Mouse (Mus musculus): ENCODE data around the gene Wnt3.

Gene Wnt3

DNA sequence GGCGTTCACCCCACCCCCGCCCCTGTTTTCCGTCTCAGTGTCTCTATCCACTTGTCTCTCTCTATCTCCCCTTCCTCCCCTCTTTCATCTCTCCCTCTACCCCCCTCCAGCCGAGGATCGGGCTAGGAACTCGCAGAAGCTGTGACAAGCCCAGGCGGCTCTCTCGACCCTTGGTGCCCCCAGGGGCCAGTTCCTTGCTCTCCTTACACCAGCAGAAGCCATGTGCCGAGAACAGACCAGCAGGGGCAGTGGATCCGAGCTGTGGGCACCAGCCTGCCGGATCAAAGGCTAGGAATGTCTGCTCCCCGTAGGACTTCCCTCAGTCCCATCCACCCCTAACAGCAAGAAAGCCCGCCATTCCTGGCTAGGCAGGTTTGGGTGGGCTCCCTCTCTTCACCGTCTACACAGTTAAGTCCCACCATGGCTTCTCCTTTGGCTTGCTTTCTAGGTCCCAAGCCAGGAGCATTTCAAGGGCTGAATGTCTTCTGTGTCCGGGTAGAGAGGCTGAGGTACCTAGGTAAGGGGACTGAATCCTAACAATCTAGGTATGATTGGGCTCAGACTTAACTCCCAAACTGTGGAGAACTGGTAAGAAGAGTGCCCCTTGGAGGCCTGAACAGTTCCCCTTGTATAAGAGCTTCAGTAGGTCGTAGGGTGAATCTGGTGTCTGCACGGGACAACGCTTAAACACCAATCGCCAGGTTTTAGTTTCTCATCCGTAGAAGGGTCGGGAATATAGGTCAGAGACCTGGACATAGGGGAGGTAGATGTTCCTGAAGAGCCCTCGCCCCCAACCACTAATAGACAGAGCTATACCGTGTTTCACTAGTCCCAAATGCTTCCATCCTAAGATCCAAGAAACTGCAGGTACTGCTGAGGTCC, 1.2 kb upstream of the Wnt3 start:
- DNase-seq (ENCODE audit: low spot score in 2 of 2), result no peak

DNA sequence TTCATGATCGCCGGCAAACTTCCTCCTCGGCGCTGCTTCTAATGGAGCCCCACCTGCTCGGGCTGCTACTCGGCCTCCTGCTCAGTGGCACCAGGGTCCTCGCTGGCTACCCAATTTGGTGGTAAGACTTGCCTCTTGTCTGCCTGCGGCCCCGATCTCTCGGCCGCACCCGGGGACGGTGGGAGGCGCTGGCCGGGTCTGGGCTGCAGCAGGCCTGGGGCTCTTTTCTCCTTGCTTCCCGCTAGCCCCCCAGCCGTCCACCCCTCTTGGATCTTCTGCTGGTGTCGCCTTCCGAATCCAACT, 229 bp downstream of the Wnt3 start:
- DNase-seq (ENCODE audit: low spot score in 2 of 2), result no peak

- DNase-seq (ENCODE audit: low spot score in 2 of 2), result no peak
Observed at GRCm38 (mm10) chr11:103780152-103780551, 6.2 kb downstream of the Wnt3 start.

GRCm38 (mm10) chr11:103789951-103790350, 16.0 kb downstream of the Wnt3 start:
- no peak for DNase-seq (ENCODE audit: low spot score in 2 of 2)

GRCm38 (mm10) chr11:103801128-103801527, 27.2 kb downstream of the Wnt3 start:
- no peak for DNase-seq (ENCODE audit: low spot score in 2 of 2)

- DNase-seq (ENCODE audit: low spot score in 2 of 2), result no peak
Observed at GRCm38 (mm10) chr11:103804126-103804525, 30.2 kb downstream of the Wnt3 start.

DNA sequence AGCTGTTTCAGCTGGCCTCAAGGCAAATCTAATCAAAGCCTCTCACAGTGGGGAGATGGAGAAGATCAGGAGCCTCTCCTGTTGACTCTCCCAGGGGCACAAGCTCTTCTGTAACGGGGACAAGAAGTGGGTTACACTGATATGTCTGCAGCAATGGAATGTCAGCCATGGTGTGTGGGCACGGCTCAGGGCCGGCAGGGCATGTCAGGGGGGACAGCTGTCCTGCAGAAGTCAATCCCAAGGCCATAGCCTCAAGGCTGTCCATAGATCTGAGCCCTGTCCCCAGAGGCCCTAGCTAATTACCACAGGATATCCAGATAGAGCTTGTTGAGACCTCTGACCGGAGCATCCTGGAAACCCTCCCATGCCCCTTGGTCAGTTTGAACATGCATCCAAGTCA, 30.9 kb downstream of the Wnt3 start:
- no peak for DNase-seq (ENCODE audit: low spot score in 2 of 2)

GRCm38 (mm10) chr11:103807966-103808365, 34.0 kb downstream of the Wnt3 start:
- no peak for DNase-seq (ENCODE audit: low spot score in 2 of 2)

- DNase-seq (ENCODE audit: low spot score in 2 of 2), result no peak
Observed at GRCm38 (mm10) chr11:103808771-103809610, 35.0 kb downstream of the Wnt3 start.

DNA sequence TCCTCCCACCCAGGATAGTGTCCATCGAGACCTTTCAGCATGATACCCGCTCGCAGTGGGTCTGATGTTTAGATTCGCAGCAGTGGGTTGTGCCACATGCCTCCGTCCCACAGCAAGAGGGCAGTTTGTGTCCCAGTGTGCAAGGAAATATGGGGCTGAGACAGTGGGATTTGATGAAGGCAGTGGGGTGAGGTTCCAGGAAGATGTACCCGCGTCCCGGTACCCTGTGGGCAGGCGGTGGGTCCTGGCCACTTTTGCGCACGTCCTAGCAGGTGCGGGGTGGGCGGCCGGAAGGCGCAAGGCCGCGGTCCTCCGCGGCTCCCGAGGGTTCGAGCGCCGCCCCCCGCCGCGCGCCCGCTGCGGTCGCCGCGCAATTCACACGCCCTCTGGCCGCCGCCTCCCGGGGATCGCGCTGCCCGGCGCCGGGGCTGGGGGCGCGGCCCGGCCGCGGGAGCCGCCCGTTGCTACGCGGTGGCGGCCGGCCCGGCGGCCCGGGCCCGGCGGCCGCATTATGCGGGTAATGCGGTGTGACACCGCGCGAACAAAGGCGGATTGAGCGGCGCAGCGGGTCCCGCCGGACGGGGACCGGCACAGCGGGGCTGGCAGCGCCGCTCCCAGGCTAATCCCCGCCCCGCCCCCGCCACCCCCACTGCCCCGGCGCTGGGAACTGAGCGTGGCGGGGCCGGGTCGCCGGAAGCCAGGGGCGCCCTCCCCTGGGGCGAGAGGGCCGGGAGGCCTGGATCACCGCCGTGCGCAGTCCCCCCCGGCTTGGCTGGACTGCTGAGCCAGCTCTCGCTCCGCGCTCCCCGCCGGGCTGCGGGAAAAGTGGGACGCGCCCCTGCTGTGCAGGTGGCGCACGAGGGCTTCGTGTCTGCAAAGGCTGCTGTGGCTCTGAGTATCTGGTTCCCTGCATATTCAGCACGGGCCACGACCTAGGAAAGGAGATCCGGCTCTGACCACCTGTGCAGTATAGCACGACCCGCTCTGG, 36.0 kb downstream of the Wnt3 start:
- DNase-seq (ENCODE audit: low spot score in 2 of 2), result no peak

DNA sequence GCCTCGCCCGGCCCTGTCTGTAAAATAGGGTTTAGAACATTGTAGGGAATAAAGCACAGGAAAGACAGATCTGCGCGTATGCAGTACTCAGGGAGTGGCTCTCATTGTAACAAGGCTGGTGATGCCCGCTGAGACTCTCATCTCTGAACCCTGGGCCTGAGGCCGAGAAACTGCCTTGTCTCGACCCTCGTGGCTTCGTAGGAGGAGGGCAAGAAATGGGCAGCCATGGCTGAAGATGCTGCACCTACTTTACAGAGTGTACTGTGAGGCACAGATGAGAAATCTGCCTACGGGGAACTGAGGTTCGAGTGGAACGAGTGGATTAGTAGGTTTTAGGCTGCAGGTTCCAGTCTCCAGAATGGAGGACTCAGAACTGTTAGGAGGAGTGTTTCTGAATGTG, 36.7 kb downstream of the Wnt3 start:
- no peak for DNase-seq (ENCODE audit: low spot score in 2 of 2)

DNA sequence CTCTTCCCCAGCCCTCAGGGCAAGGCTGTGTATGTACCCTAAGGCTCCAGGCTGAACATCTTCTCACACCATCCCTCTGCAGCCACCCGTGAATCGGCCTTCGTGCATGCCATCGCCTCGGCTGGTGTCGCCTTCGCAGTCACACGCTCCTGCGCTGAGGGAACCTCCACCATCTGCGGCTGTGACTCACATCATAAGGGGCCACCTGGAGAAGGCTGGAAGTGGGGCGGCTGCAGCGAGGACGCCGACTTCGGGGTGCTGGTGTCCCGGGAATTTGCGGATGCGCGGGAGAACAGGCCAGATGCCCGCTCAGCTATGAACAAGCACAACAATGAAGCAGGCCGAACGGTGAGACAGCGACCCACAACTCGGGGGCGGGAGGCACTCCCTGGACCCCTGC, 37.3 kb downstream of the Wnt3 start:
- no peak for DNase-seq (ENCODE audit: low spot score in 2 of 2)

DNA sequence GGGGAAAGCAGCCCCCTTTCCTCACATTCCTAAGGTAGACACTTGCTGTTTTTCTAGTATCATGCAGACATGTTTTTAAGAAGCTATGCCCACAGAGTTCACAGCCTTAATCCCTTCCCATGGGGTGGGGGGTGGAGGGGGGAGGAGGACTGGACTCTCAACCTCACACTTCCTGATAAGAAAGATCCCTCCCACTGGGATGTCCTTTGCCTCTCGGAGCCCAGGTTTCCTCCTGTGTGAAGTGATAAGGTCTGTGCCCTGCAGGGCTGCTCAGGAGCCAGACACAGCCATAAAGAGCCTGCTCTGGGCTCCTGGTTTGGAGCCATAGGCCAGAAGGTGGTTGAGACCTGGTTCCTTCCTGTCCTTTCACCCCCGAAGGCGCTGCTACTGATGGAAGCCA, 40.9 kb downstream of the Wnt3 start:
- DNase-seq (ENCODE audit: low spot score in 2 of 2), result no peak

- DNase-seq (ENCODE audit: low spot score in 2 of 2), result no peak
Observed at GRCm38 (mm10) chr11:103815986-103816385, 42.0 kb downstream of the Wnt3 start.

GRCm38 (mm10) chr11:103816719-103817118, 42.8 kb downstream of the Wnt3 start:
- no peak for DNase-seq (ENCODE audit: low spot score in 2 of 2)

- DNase-seq (ENCODE audit: low spot score in 2 of 2), result no peak
Observed at GRCm38 (mm10) chr11:103827201-103827600, 53.3 kb downstream of the Wnt3 start.

DNA sequence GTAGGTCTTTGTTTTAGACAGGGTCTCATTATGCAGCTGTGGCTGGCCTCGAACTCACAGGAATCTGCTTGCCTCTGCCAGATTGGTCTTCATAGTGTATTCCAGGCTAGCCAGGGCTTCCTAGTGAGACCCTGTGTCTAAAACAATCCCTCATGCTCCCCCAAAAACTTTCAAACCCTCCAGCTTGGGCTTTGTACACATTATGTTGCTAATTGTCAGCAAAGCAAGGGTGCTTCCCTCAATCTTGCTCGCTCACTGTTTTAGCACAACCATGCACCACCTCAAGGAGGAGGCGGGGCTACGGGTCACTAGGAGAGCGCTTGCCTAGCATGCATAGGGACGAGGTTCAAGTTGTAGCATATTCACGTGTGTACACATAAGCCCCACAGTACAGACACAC, 54.9 kb downstream of the Wnt3 start:
- DNase-seq (ENCODE audit: low spot score in 2 of 2), result no peak

DNA sequence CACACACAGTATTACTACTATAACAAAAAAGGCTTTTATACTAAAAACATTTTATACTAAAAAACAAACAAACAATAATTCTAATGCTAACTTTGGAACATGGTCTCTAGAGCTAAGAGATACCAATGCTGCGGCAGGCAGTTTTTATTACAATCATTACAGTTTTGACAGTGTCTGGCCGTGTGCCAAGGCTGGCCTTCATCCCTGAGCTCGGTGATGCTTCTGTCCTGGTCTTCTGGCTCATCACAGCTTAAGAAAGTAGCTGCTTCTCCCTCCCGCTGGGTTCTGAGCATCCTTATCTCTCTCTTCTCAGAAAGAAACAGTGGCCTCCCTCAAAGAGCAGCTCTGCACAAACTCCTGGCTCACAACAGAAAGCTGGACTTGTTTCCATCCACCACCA, 56.0 kb downstream of the Wnt3 start:
- DNase-seq (ENCODE audit: low spot score in 2 of 2), result no peak

DNA sequence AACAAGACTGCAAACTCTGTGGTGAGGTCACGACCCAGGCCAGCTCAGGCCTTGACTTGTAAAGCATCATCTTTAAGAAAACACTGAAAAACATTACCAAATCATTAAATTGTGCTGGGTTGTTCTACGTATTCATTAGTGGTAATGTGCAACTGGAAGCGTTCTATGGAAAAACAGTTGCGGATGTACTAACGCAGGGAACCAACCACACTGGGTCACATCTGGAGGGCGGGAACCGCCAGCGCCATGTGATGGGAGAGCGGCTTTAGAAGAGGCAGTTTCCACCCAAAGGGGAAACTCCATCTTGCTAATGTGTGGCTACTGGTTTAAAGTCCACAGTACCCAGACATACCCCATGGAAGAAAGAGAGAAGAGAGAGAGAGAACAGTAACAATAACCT, 56.5 kb downstream of the Wnt3 start:
- DNase-seq (ENCODE audit: low spot score in 2 of 2), result no peak

GRCm38 (mm10) chr11:103831766-103832165, 57.8 kb downstream of the Wnt3 start:
- no peak for DNase-seq (ENCODE audit: low spot score in 2 of 2)

DNA sequence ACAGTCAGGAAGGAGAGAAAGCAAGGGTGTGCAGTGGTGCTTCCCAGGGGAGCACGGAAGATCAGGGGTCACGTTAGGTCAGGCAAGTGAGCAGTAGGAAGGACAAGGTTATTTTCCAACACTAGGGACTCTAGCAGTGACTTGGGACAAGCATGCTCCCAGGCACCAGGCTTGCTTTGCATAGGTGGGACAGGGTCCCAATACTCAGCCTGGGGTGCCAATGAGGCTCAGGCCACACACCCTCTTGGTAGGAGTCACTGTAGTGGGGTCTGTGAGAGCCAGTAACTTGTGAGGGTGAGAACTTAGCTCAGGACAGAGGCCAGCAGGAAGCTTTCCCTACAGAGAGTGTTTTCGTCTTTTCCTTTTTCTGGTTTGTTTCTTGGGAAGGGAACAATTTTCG, 58.4 kb downstream of the Wnt3 start:
- no peak for DNase-seq (ENCODE audit: low spot score in 2 of 2)

- DNase-seq (ENCODE audit: low spot score in 2 of 2), result no peak
Observed at GRCm38 (mm10) chr11:103838955-103839354, 65.0 kb downstream of the Wnt3 start.
